Mouse (Mus musculus) liver, adult 2 months (tissue): Measurements from ENCODE around the gene B3gnt2. TPM values are rescaled to one million over a fixed set of nuclear protein-coding genes. Genes with fewer than 3 reads are reported as not detected.

Experiments used
- DNase-seq: peaks from one replicate; pipeline ENCODE4 v3.0.0-alpha.2; 2011; ENCODE audit warnings: low read depth, low spot score; ENCODE audit errors: extremely low read depth
- H3K27ac ChIP-seq: fragments of 200-500 bp; replicated peaks from 2 replicates; pipeline ENCODE4 v1.5.1; 2012; ENCODE audit warnings: low read depth, mild to moderate bottlenecking, control low read depth, inconsistent platforms, low read length; ENCODE audit not compliant: insufficient read depth
- H3K27me3 ChIP-seq: fragments of 200-500 bp; 2 replicates; pipeline ENCODE4 v1.6.1; 2012; ENCODE audit warnings: mild to moderate bottlenecking, moderate library complexity, low read length, inconsistent platforms; ENCODE audit not compliant: control insufficient read depth, insufficient read depth
- H3K36me3 ChIP-seq: fragments of 200-500 bp; 2 replicates; pipeline ENCODE4 v1.6.1; 2012; ENCODE audit warnings: low read length, inconsistent platforms; ENCODE audit not compliant: control insufficient read depth, insufficient read depth
- H3K4me1 ChIP-seq: fragments of 200-500 bp; 2 replicates; pipeline ENCODE4 v1.6.1; 2011; ENCODE audit warnings: low read length; ENCODE audit not compliant: control insufficient read depth, insufficient read depth
- H3K4me3 ChIP-seq: fragments of 200-500 bp; 2 replicates; pipeline ENCODE4 v1.5.1; 2011; ENCODE audit warnings: low read depth, mild to moderate bottlenecking, control low read depth, low read length, moderate library complexity; ENCODE audit not compliant: insufficient read depth
- H3K79me2 ChIP-seq: fragments of 200-500 bp; 2 replicates; pipeline ENCODE4 v1.6.1; 2012; ENCODE audit warnings: inconsistent platforms, mild to moderate bottlenecking, low read length, moderate library complexity; ENCODE audit not compliant: control insufficient read depth, insufficient read depth
- H3K9ac ChIP-seq: fragments of 200-500 bp; 2 replicates; pipeline ENCODE4 v1.6.1; 2012; ENCODE audit warnings: low read depth, mild to moderate bottlenecking, control low read depth, inconsistent platforms, low read length
- CTCF ChIP-seq: fragments of 200-500 bp; IDR thresholded peaks from 2 replicates; pipeline ENCODE4 v1.5.1; 2011; ENCODE audit warnings: low read depth, low read length, control low read depth
- POLR2A ChIP-seq: fragments of 200-500 bp; IDR thresholded peaks from 2 replicates; pipeline ENCODE4 v1.6.1; 2011; ENCODE audit warnings: low read length, control low read depth; ENCODE audit not compliant: insufficient read depth; ENCODE audit errors: extremely low read depth
- WGBS: fragments of 180-500 bp; shearing (Covaris S2); methylation state at CpG from one replicate; pipeline ENCODE4 v1.1.7; 2018; 5-methylcytosine and 5-hydroxymethylcytosine counted together
- polyA plus RNA-seq: library from polyadenylated mRNA; depleted of rRNA; stranded (reverse); fragments of >200 nt; gene quantifications from 2 replicates; pipeline ENCODE4 v1.2.3, GENCODE M21; 2012
- total RNA-seq: library from RNA; depleted of rRNA; stranded (reverse); fragments of >200 nt; gene quantifications from 2 replicates; pipeline ENCODE4 v1.2.3, GENCODE M21; 2014

Gene B3gnt2
- total and polyA plus RNA-seq, 2 experiments = 6.2 to 8.1 TPM

DNA sequence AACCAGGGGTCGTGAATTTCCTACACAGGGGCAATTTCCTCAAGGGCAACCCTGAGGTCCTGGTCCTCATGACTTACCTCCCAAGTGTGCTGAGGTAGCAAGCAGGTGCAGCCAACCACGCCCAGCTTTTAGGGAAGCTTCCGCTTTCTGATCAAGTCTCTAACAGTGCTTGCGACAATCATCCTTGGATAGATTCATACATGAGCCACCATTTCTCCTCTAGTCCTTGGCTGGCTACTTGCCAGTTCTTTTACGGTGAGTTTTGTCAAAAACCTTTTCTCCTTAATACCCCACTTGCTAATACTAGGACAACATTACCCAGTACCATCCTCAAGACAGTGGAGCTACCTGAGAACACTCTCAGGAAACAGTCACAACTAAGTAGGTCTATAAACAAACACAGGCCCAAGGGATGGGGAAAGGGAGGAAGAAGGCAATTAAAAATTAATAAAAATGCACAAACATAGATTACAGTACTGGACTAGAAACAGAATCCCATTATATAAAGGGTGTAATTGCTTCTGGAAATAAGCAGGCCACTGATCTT, 12.0 kb downstream of the B3gnt2 start:
- H3K9ac ChIP-seq = no peak overlapping the region
- DNase-seq = no peak
- no peak for TF ChIP-seq POLR2A
- no peak for TF ChIP-seq CTCF

DNA sequence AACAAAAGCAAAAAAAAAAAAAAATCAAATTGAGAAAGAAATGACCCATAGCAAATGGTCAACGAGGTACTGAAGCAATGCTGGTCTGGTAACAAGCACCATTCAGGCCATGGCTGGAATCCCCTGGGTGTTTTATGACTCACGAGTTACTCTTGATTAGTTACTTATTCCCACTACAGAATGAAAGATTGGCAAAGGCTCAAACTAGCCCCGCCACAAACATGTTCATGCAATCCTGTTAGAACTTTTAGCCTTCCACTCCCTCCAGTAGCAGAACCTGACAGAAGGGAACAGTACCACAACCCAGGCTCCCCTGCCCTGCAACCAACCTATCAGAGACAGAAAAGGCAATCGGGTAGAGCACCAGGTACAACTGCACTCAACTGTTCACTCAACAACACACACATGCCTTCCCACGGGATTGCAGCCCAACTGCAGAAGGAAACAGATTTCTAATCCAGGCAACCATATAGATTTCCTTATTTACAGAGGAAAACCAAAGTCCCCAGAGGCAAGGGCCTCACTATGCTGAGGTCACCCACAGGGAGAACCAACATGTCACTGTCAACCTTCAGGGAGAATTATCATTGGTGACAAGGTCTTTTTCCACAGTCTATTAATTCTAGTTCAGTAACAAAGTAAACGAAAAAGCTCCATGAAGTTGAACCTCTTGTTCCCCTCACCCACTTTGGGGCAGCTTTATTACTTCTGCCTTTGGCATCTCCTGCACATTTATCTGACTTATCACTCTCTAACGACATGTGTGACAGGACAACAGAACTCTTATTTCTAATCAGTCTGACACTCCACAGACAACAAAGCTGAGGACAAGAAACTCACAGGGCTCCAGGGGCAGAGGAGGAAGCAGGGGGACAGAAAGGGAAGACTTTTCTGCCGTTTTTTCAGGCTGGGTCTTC, 12.8 kb downstream of the B3gnt2 start:
- Histone ChIP-seq H3K79me2 (peaks cover 55% of the 10 kb centered on the region), H3K4me1 (peaks cover 58% of the 10 kb centered on the region), H3K27me3 (no peaks in the 10 kb centered on the region), H3K27ac (peak overlapping the region; percentile 78), H3K36me3 (no peaks in the 10 kb centered on the region), H3K9ac (no peak overlapping the region), H3K4me3 (no peak overlapping the region)
- DNase-seq = no peak
- TF ChIP-seq CTCF (no peak), POLR2A (no peak)
- WGBS = 18% methylated on average over 8 of the region's 8 CpGs

More for the DNA sequence above, 12.0 kb downstream of the B3gnt2 start:
- Histone ChIP-seq H3K4me1 (peaks cover 55% of the 10 kb centered on the region), H3K79me2 (peaks cover 55% of the 10 kb centered on the region), H3K27ac (peak overlapping the region; percentile 78), H3K4me3 (no peak overlapping the region), H3K27me3 (no peaks in the 10 kb centered on the region), H3K36me3 (no peaks in the 10 kb centered on the region)
- 73% methylated on average over 5 of the region's 5 CpGs for WGBS

DNA sequence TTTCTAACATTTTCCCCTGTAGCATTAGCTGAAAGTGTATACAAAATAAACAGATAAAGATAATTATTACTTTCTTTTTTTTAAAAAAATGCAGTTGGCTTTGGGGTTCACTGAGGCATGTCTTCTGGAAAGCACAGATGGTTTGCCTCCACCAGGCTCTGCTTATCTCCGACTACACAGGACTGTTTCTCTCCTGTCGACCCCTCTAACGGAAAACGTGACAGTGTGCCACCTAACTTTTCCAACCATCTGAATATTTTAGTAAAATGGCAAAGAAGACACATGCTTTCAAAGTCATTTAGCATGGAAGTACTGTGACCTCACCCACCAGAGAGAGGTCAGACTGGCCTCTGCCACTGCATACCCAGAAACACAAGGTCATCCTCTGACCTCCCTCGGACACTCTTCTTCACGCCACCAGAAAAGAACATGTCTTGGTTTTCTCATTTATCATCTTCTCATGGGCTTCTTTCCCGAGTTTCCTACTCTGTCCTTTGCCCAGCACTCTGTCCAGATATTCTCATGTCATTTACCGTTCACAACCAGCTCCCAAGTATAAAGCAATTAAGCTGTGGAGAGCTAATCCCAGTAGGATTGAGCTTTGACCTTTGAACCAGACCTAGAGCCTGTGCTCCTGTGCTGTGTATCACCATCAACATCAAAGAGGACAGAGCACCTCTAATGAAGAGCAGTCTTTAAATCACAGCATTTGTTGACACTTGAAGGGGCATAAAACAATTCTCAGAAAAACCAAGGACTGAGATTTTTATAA, 13.6 kb downstream of the B3gnt2 start:
- H3K27ac ChIP-seq = peak overlapping the region; percentile 78
- H3K27me3 ChIP-seq = no peaks in the 10 kb centered on the region
- H3K9ac ChIP-seq = peak overlapping the region; percentile 26
- peak; percentile 95 for DNase-seq
- TF ChIP-seq POLR2A = no peak
- TF ChIP-seq CTCF = no peak
- WGBS = 36% methylated on average over 8 of the region's 8 CpGs
- no peaks in the 10 kb centered on the region for H3K36me3 ChIP-seq
- H3K4me3 ChIP-seq = no peak overlapping the region
- peaks cover 62% of the 10 kb centered on the region for H3K4me1 ChIP-seq
- peaks cover 53% of the 10 kb centered on the region for H3K79me2 ChIP-seq

- no peaks in the 10 kb centered on the region for H3K36me3 ChIP-seq
- peaks cover 59% of the 10 kb centered on the region for H3K79me2 ChIP-seq
- H3K27ac ChIP-seq = peak overlapping the region; percentile 78
- no peaks in the 10 kb centered on the region for H3K27me3 ChIP-seq
- peak overlapping the region; percentile 30; the same call in 1 of the 2 replicates for H3K9ac ChIP-seq
- TF ChIP-seq CTCF = no peak
- TF ChIP-seq POLR2A = no peak
- no peak for DNase-seq
- no peak overlapping the region for H3K4me3 ChIP-seq
- H3K4me1 ChIP-seq = peaks cover 59% of the 10 kb centered on the region
- 76% methylated on average over 6 of the region's 6 CpGs for WGBS
Measured at GRCm38 (mm10) chr11:22846093-22846835, 14.5 kb downstream of the B3gnt2 start.
